Mouse (Mus musculus): ENCODE measurements around the gene Id2. TPM values are rescaled to one million over a fixed set of nuclear protein-coding genes. Genes with fewer than 3 reads are reported as not detected.
A peak's percentile ranks its signal among the peaks of the same experiment; 100 is the strongest.

The Id2 gene
- total RNA-seq, 1 experiment from 2014 or later = 7.9 TPM

DNA sequence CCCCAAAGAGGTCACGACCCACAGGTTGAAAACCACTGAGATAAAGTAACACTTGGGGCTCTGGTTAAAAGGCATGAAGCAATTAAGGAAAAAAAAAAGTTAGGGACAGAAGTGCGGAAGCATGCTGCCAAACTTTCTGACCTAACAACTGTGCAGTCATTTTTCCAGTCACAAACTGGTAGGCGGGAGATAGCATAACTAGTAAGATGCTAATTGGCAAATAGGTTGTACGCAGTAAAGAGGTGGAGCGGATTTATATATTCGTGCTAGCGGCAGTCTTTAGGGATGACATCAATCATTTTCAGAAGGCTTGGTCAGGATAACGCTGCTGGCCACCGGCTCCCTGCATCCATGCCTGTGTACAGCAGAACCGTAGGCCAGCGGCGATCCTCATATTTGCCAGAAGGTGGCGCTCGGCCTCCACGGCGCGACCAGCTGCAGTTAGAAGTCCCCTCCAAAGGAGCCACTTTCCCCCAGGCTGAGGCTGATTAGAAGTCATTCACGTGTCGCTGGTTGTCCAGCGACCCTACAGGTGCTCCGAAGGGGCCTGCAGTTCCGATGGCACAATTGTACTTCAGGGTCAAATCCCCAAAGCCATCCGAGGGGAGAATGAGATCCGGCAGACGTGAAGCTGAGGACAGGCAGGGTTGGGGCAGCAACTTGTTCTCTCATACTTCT, 4.8 kb downstream of the Id2 start:
- peak; percentile 57 for ATAC-seq (replicated peaks; ENCODE audit: low read depth, poor library complexity, severe bottlenecking)

DNA sequence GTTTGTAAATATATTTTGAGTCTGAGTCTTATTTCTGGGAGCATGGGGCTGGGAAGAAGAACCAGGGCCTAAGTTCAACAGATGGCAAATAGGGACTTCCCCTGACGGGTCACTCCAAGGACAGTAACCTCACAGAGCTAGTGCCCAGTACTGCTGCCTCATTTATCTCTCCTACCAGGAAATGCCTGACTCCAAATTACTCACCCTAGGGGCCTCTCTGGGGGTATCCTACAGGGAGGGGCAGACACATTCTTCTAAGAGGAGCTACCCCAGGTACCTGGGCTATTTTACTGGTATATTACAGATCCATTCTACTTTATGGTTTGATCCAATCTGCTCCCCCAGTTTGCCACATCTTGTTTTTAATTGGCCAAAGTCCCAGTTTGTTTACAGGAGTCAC, 7.5 kb downstream of the Id2 start:
- ATAC-seq (replicated peaks; ENCODE audit: low read depth, poor library complexity, severe bottlenecking) = no peak

GRCm38 (mm10) chr12:25086966-25087365, 10.0 kb downstream of the Id2 start:
- no peak for ATAC-seq (replicated peaks; ENCODE audit: low read depth, poor library complexity, severe bottlenecking)

GRCm38 (mm10) chr12:25083260-25084178, 13.4 kb downstream of the Id2 start:
- ATAC-seq (replicated peaks; ENCODE audit: low read depth, poor library complexity, severe bottlenecking) = no peak

- no peak for ATAC-seq (replicated peaks; ENCODE audit: low read depth, poor library complexity, severe bottlenecking)
Observed at GRCm38 (mm10) chr12:25074344-25074743, 22.6 kb downstream of the Id2 start.

DNA sequence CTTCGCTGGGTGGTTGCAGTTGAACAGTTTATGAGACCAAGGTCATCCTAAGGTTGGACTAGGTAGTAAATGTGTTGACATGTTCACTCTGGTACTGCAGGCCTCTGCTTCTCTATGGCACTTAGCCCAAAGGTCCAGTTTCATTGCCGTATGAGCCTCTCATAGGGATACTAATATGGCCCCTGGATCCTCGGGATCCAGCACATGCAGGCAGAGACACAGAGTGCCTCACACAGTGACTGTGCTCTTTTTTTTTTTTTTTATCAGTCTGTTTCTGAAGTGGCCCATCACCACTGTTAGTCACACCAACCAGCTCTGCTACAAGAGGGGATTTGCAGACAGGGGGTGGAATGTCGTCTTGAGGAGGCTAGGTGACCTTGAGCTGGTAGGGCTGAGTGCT, 23.6 kb downstream of the Id2 start:
- ATAC-seq (replicated peaks; ENCODE audit: low read depth, poor library complexity, severe bottlenecking) = no peak

- ATAC-seq (replicated peaks; ENCODE audit: low read depth, poor library complexity, severe bottlenecking) = peak; percentile 52; the same call in 1 of the 2 replicates
Observed at GRCm38 (mm10) chr12:25062264-25062663, 34.7 kb downstream of the Id2 start.

- no peak for ATAC-seq (replicated peaks; ENCODE audit: low read depth, poor library complexity, severe bottlenecking)
Observed at GRCm38 (mm10) chr12:25060901-25061300, 36.0 kb downstream of the Id2 start.

DNA sequence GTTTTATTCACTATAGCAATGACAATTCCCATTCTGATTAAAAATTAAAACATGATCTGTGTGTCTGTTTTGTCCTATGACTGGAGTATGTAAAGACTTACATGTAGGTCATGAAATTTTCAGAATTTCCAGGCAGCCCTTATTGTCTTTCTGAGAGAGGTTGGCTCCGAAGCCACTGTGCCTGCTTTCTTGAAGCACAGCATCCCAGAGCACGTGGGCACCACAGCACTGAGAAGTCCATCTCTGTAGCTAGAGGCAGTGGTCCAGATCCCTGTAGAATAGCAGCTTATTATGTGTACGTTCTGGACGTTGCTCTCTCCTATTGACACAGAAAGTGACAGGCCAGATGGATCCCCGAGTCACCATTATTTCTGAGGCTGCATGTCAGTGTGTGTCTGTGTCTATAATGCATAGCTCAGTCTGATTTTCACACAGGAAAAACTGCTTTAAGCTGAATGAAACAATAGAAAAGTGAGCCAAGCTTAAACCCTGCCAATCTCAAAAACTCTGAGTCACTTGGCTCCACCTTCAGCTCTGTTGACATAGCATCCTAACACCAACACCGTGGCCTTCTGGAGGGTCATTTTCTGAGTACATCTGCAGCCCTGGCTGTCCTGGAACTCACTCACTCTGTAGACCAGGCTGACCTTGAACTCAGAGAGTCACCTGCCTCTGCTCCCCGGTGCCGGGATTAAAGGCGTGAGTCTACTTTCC, 37.3 kb downstream of the Id2 start:
- no peak for ATAC-seq (replicated peaks; ENCODE audit: low read depth, poor library complexity, severe bottlenecking)

- peak; percentile 22; the same call in 1 of the 2 replicates for ATAC-seq (replicated peaks; ENCODE audit: low read depth, poor library complexity, severe bottlenecking)
Observed at GRCm38 (mm10) chr12:25054963-25055362, 42.0 kb downstream of the Id2 start.

- ATAC-seq (replicated peaks; ENCODE audit: low read depth, poor library complexity, severe bottlenecking) = peak; percentile 97
Observed at GRCm38 (mm10) chr12:25054511-25054910, 42.4 kb downstream of the Id2 start.

DNA sequence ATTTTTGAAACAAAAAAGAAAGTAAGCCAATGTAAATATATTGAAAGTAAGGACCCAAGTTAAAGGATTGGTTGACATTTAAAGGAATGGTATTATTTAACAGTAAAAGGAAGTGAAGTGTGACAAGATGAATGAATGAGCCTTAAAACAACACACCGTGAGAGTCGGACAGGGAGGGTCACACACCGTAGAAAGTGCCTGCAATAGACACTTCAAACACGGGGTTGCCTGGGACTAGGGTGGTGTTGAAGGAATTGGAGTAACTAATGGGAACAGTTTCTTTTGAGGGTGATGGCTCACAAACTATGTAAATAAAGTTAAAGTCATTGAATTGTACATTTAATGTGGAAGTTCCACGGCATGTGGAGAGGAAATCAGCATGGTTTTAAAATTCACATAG, 47.7 kb downstream of the Id2 start:
- no peak for ATAC-seq (replicated peaks; ENCODE audit: low read depth, poor library complexity, severe bottlenecking)

- ATAC-seq (replicated peaks; ENCODE audit: low read depth, poor library complexity, severe bottlenecking) = no peak
Observed at GRCm38 (mm10) chr12:25044579-25044978, 52.4 kb downstream of the Id2 start.

GRCm38 (mm10) chr12:25044056-25044455, 52.9 kb downstream of the Id2 start:
- ATAC-seq (replicated peaks; ENCODE audit: low read depth, poor library complexity, severe bottlenecking) = no peak

Other genes starting within 250 kb of the Id2 start
- gene Kidins220, start 122.2 kb downstream of the Id2 start, total RNA-seq (2017) = 66.0 and 89.1 TPM in 2 replicates